Mouse (Mus musculus) embryonic fibroblast, embryonic 13.5 days (primary cell): Measurements from ENCODE around the gene Arid1b.

Experiments
- CTCF ChIP-seq: IDR thresholded peaks from 2 replicates; pipeline ENCODE4 v1.5.1; 2011; ENCODE audit warnings: mild to moderate bottlenecking, control low read depth, low read length, moderate library complexity, borderline replicate concordance; ENCODE audit not compliant: insufficient read depth
- POLR2A ChIP-seq: IDR thresholded peaks from 2 replicates; pipeline ENCODE4 v1.6.1; 2011; ENCODE audit warnings: low read depth, mild to moderate bottlenecking, control low read depth, low read length, moderate library complexity

DNA sequence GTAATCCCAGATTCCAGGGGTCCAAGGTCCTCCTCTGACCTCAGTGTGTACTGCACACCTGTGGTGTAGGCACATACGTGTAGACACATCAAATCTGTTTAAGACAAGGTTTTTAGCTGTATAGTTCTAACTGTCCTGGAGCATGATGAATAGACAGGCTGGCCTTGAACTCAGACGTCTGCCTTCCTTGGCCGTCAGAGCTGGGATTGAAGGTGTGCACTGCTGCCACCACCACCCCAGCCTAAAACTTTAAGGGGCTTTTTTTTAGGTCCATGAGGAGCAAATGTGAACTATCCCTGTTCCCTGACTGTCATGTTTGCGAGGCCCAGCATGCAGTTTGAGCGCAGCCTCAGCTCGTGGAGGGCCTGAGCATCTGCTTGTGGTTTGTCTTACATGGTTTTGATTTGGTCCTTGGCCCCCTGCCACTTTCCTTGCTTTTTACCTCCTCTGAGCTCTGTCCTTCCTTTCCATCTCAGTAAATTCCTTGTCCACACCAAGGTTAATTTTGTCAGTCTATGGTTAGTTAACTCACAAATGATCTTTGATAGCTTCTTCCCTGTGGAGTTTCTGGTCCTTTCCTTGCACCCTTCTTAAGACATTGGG, 224.9 kb downstream of the Arid1b start:
- TF ChIP-seq POLR2A (no peak), CTCF (no peak)
